Mouse (Mus musculus): ENCODE measurements around the gene Zpbp. TPM values are rescaled to one million over a fixed set of nuclear protein-coding genes. Genes with fewer than 3 reads are reported as not detected.

Gene Zpbp
- under 1 TPM; 0.52 to 0.60 TPM for total RNA-seq (2021)

DNA sequence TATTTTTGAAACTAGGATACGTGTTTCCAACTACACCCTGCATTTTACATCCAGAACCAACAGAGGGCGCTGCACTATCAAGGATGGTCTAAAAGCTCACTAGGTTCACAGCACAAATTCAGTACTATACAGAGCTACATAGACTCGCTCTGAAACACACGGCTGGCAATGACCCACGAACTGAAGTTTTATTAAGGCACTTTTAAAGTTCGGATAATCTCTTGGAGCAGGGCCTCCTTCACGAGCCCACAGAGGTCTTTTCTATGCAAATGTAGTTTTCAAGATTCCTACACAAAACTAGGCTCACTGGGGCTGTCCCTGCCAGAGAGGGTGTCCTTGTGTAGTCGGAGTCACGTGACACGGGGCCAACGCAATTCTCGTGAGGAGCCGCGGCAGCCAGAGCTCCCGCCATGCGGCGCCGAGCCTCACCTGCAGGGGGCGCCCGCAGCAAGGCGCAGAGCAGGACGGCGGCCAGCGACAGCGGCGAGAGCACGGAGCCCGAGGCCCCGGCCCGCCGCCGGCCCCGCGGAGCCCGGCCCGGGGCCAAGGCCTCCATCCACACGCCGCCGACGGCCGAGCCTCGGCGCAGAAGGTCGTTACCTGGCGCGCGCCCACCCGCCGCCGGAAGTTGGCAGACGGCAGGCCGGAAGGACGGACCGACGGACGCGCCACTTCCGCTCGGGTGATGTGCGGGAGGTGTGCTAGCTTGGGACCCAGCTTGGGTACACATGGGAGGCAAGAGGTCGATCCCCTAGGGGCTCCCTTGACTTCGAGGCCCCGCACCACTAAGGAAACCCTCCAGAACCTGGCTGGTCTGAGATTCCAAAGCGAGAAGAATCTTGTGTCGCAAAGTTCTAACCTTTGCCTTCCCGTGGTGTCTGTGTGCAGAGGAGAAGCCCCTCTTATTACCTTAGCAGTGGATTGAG is at the start of gene Zpbp, which contains the start of gene Spata48:
Zpbp (minus strand) TSS at position 774 of the 926 bp plus-strand sequence.
Spata48 (plus strand) TSS at position 460 of the 926 bp plus-strand sequence.
- DNase-seq = peak; percentile 92

- no peak for DNase-seq
Observed at GRCm38 (mm10) chr11:11509413-11509812, 47.2 kb upstream of the Zpbp start.

DNA sequence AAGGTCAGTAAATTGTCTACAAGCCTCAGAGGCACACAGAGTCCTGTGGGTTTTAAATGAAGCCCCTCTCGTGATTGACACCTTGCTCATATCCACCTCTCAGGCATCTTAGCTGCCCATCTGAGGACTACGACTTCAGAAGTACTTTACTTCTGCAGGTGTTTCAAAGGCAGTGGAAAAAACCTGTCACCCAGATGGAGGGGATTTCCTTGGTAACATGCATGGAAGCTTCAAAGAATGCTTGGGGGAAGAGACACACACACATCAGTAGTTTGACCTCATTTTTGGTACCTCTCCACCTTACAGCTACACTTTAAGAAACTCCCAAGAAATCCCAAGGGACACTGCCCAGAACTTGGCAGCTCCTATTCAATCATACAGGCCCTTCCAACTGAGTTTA is 44.0 kb upstream of the Zpbp start:
- DNase-seq = no peak

- DNase-seq = peak; percentile 8
Observed at GRCm38 (mm10) chr11:11499944-11500343, 37.7 kb upstream of the Zpbp start.

DNA sequence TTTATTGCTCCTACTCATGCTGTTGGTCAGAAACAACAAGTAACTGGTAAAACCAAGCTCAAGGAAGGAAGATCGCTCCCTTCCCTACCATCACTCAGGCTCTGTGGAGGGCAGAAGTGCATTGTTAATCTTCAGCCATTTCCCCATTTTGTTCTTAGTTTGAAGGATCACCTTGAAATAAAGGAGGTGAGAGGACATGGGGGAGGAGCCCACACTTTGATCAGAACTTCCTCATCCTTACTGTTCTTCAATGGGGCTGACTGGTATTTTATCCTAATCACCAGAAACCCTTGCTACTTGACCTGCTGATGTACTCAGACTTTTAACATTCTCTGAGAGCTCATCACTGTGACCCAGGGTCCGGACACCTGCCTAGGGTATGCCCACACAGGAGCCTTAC is 33.5 kb upstream of the Zpbp start:
- DNase-seq = no peak

- DNase-seq = no peak
Observed at GRCm38 (mm10) chr11:11492044-11492443, 29.8 kb upstream of the Zpbp start.

- DNase-seq = no peak
Observed at GRCm38 (mm10) chr11:11484378-11484777, 22.2 kb upstream of the Zpbp start.

- no peak for DNase-seq
Observed at GRCm38 (mm10) chr11:11468924-11469323, 6.7 kb upstream of the Zpbp start.

DNA sequence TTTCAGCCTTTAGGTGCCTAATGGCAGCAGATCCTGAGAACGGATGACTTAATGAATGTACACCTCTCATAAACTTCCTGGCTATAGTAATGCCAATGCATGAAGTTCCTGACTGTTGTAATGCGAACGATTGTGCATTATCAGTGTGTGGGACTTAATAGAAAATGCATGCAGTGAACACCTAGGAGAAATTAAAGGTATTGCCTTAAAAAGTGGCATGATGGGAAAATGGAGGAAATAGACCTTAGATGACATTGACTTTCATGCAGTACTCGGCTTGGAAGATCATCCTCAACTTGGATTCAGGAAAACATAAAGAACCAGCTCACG is 318 bp upstream of the Zpbp start:
- DNase-seq = no peak

GRCm38 (mm10) chr11:11455037-11455436 is 7.2 kb downstream of the Zpbp start:
- no peak for DNase-seq

- DNase-seq = no peak
Observed at GRCm38 (mm10) chr11:11417356-11417755, 44.9 kb downstream of the Zpbp start.

- DNase-seq = no peak
Observed at GRCm38 (mm10) chr11:11414188-11414587, 48.0 kb downstream of the Zpbp start.

GRCm38 (mm10) chr11:11394686-11395085 is 67.5 kb downstream of the Zpbp start:
- no peak for DNase-seq

DNA sequence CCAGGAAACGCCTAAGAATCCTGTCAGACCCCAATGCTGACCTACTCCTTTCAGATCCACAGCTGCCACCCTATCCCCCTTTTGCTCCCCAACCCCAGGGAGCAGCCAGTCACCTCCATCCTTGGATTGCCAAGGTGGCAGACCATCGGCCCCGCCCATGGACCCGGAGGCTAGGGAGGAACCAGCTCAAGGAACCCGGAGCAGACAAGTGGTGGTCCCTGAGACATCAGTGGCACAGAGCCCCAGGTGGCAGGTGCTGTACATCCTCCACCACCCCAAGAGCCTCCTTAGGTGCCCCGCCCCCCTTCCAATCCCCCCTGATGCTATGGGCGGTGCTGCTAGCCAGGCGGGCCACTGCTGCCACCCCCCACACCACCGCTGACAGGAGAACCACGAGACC is 69.0 kb downstream of the Zpbp start:
- DNase-seq = no peak

DNA sequence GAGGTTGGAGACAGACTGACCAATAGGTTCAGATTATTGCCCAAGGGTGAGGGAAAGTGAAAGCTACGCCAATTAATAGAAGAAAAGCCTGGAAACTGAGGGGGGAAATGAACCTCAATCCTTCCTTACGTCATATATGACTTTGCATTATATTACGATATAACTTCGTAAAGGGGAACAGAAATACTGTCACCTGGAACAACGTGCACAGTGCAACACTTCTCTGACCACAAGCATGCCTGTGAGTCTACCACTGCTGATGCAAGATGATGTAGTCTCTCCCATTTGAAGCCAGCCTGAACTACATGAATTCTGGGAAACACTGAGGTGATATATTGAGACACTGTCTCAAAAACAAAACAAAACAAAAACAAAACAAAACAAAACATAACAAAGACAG is 90.9 kb downstream of the Zpbp start:
- no peak for DNase-seq

- no peak for DNase-seq
Observed at GRCm38 (mm10) chr11:11283512-11283911, 178.7 kb downstream of the Zpbp start.

DNA sequence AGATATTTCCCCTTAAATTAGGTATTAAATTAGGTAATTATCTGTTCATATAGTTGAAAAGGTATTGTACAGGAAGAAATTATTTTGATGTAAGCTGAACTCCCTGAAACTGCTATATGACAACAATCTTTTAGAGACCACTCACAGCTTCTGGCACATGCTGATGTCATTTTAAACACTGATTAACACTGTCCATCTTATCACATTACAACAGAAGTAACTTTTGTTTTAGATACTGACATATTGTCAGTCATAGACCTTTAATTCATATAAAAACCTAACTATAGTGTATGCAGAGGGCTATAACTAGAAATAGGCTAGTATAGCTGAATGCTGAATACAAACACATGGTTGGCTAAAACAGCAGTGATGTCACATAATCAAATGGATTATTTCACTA is 182.1 kb downstream of the Zpbp start:
- DNase-seq = no peak

DNA sequence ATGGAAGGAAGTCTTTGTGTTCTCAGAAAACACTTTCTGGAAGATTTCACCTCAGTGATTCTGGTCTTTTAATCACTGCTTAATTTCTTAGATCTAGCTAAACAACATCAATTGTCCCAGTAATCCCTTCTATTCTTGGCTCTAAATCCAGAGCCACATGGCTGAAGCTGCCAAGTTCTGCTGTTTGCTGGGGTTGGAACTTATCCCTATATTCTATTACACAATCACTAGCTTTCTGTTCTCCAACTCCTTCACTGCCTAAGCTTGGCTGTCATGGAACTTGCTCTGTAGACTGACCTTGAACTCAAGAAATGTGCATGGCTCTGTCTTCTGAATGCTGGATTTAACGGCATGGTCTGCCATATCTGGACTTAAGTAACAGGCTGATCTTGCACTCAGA is 204.9 kb downstream of the Zpbp start:
- DNase-seq = no peak

- DNase-seq = no peak
Observed at GRCm38 (mm10) chr11:11242694-11243377, 219.4 kb downstream of the Zpbp start.

DNA sequence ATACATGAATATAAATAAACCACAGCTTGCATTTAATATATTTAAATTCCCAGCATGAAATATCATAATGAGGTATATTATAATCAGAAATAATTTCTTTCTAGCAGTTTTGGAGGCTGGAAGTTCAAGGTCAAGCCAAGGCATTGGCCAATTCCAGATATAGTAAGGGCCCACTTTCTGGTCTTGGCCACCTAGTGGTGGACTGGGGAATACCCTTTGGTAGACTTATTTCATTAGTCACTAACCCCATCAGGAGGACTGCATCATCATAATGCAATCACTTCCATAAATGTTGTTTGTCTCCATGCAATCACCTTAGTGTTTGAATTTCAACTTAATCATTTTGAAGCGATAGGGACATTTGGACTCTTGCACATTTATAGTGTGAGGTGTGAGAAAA is 222.9 kb downstream of the Zpbp start:
- DNase-seq = peak; percentile 6
